Mouse (Mus musculus) G1E (cell line): ENCODE measurements around the gene Jpt2.

Source experiments
- CTCF ChIP-seq: IDR thresholded peaks from 2 replicates; pipeline ENCODE4 v1.5.1; 2012; ENCODE audit warnings: low read depth, low read length, inconsistent platforms, mixed read lengths
- GATA1 ChIP-seq: IDR thresholded peaks from 2 replicates; pipeline ENCODE4 v1.6.1; 2012; ENCODE audit warnings: borderline replicate concordance, low read length, inconsistent platforms, mixed read lengths
- POLR2AphosphoS5 ChIP-seq: IDR thresholded peaks from 2 replicates; pipeline ENCODE4 v1.6.1; 2012; ENCODE audit warnings: low read depth, low read length, inconsistent platforms; ENCODE audit not compliant: insufficient replicate concordance

GRCm38 (mm10) chr17:24903767-24904166 is 56.7 kb downstream of the Jpt2 start:
- TF ChIP-seq CTCF (no peak), GATA1 (no peak), POLR2AphosphoS5 (no peak)
